Mouse (Mus musculus): ENCODE data around the gene Tssk4.

The Tssk4 gene

DNA sequence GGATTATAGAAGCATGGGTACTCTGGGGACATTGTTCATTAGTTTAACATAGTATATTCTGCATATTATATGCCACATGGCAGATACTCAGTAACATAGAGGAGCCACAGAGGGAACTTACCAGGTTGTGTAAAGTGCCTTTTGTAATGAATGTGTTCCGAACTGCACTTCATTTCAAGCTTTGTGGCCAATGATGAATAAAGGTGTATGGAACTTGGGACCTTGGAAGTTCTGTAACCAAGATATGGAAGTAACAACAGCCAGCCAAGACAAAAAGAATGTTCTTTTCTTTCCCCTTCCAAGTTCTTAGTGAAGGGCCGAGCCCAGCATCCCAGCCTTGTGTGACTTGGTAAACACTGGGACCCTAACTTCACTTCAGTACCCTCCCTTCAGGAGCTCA, at the start of gene Tssk4:
Gene Tssk4, plus strand, starts transcription at position 301 of the 400 bp plus-strand sequence.
- no peak for DNase-seq (ENCODE audit: inconsistent ontology term)

DNA sequence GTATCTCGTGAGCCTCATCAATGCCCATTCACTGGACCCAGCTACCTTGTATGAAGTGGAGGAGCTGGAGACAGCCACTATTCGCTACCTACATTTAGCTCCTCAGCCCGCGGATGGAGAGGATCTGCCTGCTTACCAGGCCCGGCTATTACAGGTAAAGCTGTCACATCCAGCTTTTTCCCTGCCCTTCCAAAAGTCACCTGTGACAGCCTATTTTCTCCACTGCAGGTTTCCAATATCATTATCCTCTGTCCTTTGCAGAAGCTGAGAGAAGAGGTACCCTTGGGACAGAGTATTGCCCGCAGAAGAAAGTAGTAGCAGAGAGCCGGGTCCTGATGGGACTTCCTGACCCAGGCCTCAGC, 46.7 kb upstream of the Tssk4 start, which contains the start of gene Irf9:
Gene Irf9, plus strand, starts transcription at position 301 of the 362 bp plus-strand sequence.
- DNase-seq (ENCODE audit: inconsistent ontology term): no peak

DNA sequence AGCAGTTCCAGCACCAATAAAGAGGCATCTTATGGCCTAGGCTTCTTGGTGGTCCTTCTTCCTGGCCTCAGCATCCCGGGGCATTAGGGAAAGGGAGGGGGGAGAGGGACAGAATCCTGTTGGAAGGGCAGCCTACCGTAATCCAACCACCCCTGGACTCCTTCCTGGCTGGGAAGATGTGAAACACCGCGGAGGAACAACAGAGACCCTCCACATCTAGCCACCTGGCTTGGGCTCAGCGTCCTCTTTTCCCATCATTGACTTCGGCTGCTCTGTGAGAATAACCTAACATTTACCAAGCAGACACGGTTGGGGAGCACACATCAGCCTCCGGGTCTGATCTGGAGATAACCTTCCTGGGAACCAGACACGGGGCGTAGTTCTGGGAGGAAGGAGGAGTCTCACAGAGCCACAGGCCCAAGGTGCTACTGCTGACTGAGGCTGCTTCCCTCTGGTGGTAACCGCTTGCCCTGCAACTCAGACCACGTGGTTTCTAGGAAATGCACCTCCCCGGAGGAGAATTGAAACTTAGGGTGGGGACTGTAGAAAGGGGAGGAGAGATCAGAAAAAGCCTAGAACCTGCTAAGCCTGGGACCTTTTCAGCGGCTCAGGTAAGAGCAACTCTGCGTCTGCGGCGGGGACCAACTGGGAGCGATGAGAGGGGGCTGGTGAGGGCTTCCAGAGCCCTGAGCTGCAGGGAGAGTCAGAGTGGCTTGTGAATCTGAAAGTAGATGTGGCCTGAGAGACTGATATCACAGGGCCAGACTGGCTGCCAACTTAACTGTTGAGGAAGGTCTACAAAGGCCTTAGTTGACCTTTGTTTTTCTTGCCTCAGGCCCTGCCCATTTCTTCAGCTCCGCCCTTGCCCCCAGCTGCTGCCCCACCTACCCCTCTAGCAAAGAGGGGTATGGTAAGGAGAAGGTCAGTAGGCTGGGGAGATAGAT, 46.1 kb upstream of the Tssk4 start:
- DNase-seq (ENCODE audit: inconsistent ontology term): peak; percentile 86

DNA sequence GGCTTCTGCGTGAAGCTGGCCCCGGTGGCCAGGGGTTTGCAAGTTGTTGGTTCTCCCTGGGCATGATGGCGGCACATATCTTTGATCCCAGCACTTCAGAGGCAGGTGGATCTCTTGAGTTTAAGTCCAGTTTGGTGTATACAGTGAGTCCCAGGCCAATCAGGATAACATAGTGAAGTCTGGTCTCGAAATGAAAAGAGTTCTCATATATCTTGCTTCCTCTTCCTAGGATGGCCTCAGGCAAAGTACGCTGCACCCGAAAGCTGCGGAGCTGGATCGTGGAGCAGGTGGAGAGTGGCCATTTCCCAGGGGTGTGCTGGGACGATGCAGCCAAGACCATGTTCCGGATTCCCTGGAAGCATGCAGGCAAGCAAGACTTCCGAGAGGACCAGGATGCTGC, 45.2 kb upstream of the Tssk4 start:
- no peak for DNase-seq (ENCODE audit: inconsistent ontology term)

DNA sequence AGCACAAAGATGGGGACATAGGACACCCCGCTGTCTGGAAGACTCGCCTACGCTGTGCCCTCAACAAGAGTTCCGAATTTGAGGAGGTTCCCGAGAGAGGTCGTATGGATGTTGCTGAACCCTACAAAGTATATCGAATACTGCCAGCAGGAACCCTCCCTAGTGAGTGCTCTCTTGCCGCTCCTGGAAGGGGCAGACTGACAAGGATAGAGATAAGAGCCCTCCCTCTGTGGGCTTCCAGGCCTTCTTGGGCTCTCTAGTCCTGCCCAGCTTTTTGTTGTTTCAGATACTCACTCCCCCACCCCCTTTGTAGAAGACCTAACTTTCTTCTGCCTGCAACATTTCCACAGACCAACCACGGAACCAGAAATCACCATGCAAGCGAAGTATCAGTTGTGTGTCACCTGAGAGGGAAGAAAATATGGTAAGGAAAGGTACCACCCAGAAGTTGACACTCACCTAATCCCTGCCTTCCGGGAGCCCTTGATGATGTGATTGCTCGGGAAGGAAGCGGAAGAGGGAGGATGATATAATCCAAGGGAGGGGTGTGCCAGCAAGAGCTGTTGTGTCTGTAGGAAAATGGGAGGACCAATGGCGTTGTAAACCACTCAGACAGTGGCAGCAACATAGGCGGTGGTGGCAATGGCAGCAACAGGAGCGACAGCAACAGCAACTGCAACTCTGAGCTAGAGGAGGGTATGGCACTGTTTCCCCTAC, 44.1 kb upstream of the Tssk4 start:
- no peak for DNase-seq (ENCODE audit: inconsistent ontology term)

DNA sequence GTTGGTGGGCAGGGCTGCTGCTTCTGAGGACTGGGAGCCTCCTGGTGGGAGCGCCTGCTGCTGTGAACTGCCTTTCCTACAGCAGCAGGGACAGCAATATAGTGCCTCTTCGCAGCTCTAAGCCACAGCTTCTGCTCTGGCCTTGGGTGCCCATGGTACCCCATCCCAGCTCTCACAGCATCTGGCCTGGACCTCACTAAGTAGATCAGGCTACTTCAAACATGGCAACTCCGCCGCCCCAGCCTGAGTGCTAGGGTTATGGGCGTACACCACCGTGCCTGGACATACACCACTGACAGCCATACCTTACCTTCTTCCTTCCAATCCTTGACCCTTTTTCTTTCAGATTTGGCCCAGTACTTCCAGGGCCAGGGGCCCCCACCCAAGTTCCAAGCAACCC, 41.6 kb upstream of the Tssk4 start:
- no peak for DNase-seq (ENCODE audit: inconsistent ontology term)

DNA sequence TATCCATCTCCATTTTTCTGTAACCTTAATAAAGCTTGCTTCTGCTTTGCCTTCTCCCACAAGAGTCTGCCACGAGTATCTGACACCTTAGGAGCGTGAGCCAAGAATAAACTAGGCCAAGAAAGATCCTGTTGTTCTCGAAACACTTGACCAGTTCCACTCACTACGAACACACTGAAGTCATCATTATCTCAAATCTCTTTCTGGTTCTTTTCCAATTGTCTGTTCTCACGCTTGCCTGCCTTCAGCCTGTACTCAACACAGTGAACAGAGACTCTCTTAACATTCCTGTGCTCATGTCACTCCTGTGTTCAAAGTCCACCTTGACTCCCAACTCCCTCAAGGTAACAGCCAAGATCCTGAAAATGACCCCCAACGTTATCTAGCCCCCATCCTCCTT, 36.6 kb upstream of the Tssk4 start:
- no peak for DNase-seq (ENCODE audit: inconsistent ontology term)

DNA sequence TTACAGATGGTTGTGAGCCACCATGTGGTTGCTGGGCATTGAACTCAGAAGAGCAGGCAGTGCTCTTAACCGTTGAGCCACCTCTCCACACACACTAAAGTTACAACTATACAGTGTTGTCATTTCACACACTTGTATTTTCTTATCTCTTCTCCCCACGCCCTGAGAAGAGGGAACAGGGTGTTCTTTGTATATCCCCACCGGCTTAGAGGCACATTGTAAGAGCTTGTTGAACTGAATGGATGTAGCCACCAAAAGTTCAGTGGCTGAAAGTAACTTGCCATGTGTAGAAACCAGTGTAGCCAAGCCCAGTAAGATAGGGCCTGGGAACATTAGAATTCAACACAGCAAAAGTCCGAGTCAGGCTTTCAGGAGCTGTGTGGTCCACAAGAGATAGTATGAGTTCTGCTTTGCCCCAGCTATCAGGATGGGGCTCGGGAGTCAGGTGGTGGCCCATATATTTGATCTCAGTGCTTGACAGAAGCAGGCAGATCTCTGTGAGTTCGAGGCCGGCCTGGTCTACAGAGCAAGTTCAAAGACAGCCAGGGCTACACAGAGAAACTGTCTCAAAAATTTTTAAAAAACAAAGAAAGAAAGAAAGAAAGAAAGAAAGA, 35.3 kb upstream of the Tssk4 start:
- no peak for DNase-seq (ENCODE audit: inconsistent ontology term)

DNA sequence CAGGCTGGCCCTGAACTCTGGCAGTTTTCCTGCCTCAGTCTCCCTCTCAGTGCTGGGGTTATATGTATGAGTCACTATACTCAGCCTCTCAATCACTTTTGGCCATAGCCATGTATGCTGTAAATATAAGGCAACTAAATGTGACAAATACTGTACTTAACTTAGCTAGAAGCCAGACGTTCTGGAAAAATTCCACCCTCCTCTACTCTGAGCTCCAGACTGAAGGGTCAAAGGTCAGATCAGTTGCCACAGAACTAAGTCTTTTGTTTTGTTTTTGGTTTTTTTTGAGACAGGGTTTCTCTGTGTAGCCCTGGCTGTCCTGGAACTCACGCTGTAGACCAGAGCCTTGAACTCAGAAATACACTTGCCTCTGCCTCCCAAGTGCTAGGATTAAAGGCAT, 34.1 kb upstream of the Tssk4 start:
- no peak for DNase-seq (ENCODE audit: inconsistent ontology term)

DNA sequence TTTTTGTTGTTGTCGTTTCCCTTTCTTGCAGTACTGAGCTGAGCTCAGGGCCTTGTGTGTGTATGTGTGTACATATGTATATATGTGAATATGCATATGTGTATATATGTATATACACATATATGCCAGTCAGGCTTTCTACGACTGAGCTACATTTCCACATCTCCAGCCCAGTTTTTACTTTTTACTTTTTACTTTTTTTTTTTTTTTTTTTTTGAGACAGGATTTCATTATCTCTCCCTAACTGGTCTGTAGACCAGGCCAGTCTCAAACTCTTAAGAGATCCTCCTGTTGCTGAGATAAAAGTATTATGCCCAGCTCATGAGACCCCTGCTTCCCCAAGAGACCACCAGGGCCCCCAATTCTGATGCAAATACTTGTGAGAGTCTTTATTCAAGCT, 33.1 kb upstream of the Tssk4 start:
- DNase-seq (ENCODE audit: inconsistent ontology term): no peak

DNA sequence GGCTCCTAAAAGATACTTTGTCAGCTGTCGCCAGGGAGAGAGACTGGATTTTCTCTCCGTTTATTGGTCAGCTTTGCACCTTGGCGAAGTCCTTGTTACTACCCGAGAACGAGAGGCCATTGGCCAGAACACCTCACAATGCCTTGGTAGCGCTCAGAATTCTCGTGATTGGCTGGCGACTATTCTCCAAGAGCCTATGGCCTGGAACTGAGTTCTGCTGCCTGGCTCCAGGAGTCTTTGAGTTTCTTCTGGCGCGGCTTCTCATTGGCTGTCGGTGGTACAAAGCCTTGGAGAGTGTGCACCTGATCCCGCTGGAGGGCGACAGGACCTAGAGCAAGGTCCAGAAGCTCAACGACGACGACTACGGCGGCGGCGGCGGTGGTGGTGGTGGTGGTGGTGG, 32.2 kb upstream of the Tssk4 start, which contains the start of gene Rec8:
Gene Rec8, plus strand, starts transcription at position 216 of the 400 bp plus-strand sequence.
- DNase-seq (ENCODE audit: inconsistent ontology term): peak; percentile 60

DNA sequence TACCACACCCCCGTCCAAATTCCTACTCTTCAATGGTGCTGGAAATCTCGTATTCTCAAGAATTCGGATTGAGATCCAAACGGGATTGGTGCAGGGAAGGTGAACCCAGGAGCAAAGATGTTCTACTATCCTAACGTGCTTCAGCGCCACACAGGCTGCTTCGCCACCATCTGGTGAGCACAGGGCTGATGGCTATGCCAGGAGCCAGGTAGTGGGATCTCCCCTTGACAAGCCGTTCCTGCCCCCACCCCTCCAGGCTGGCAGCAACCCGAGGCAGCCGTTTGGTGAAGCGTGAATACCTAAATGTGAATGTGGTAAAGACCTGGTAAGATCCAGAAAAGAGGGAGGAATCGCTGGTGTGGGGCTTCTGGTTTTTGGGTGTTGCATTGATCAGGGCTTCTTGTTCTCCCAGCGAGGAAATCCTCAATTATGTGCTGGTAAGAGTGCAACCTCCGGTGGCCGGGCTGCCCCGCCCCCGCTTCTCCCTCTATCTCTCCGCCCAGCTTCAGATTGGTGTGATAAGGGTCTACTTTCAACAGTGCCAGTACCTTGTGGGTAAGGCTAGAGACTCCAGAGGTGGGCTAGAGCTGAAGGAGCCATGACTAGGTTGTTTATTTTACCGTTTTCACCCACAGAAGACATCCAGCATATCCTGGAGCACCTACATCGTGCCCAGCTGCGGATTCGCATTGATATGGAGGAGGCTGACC, 31.3 kb upstream of the Tssk4 start:
- no peak for DNase-seq (ENCODE audit: inconsistent ontology term)

DNA sequence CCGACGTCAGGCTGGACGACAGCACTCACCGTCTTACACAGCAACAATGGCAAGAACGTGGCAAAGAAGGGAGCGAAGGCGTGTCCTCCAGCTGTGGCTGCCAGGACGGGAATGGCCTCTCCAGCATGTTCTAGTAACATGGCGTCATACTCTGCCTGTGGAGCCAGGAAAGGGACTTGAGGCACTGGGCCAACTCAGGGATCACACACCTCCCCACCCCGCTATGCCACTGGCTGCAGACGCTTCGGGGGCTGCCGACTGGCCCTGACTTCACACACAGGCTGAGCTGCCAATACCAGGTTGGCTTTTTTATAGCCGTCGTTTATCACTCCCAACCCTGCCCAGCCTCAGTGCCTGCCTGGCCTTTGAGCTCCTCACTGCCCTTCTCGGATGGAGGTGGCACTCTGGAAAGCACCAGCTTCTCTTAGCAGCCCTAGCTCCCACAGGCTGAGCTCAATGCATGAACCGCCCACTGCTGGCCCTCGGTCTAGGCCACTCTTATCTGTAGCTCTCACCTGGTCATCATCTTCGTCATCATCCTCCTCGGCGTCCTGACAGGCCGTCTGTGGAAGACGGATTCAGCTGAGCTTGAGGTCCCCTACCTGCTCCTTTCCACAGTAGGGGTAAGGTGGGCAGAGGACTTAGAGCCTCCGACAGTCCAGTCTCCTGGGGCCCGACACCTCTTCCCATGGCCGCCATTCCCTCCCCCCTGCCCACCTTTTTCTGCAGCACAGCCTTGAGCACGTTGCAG, 21.7 kb upstream of the Tssk4 start:
- DNase-seq (ENCODE audit: inconsistent ontology term): no peak

DNA sequence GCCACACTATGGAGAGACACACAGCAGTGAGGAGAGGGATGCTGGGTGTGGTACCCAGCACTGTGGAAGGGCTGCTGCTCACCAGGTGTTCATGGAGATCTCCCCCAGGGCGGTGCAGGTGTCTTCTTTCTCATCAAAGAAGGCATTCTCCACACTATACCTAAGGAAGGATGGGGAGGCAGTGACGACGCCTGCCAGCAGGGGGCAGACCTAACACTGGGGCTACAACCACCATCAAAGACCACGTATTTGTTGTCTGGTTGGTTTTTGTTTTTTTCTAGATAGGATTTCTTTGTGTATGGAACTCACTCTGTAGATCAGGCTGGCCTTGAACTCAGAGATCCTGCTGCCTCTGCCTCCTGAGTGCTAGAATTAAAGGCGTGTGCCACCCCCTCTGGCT, 20.7 kb upstream of the Tssk4 start:
- DNase-seq (ENCODE audit: inconsistent ontology term): peak; percentile 25

DNA sequence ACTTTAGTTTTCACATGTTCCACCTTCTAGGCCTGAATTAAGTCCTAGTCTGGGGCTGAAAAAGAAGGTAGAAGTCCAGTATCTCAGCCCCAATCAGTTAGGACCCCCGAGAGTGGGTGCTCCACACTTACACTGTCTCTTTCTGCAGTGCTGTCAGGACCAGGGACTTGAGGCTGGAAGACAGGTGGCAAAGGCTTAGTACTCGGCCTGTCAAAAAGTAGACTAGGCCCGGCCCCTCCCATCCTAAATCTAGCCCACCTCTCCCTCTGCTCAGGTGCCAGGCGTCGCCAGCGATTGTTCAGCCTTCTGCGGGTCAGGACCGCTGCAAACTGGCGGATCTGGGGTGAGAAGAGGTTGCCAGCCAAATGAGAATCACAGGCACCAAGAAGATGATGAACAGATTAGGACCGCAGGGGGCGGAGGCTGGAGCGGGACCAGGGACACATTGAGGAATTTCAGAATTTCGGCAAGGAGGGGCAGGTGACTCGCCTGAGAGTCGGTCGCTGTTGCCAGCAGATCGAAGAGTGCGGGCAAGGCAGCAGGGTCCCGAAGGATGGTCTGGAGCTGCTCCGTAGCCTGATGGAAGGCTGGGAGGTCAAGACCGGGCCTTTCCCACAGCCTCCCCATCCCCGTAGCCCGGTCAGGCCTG, 15.0 kb upstream of the Tssk4 start:
- peak; percentile 93 for DNase-seq (ENCODE audit: inconsistent ontology term)

DNA sequence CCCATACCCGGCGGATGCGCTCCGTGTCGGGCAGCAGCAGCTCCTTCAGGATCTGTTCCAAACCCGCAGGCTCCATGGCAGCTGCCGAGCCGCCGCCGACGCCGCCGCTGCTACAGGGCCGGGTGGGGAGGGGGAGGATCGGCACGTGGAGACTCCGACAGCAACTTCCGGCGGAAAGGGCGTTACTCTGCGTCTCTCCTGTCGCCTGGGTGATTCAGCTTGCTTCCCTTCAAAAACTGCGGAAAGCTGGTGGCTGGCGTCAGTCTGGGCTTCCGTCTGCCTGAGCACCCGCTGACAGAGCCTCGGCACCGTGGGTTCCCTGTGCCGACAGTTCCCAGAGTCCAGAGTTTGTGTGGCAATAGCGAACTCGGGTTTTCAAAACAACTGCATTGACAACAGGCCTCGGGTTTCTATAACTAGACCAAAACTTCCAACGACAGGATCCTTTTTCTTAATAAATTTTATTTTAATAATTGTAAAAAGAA, 14.4 kb upstream of the Tssk4 start, which contains the start of gene Ipo4:
Gene Ipo4, minus strand, starts transcription at position 435 of the 485 bp plus-strand sequence.
- peak; percentile 96 for DNase-seq (ENCODE audit: inconsistent ontology term)

DNA sequence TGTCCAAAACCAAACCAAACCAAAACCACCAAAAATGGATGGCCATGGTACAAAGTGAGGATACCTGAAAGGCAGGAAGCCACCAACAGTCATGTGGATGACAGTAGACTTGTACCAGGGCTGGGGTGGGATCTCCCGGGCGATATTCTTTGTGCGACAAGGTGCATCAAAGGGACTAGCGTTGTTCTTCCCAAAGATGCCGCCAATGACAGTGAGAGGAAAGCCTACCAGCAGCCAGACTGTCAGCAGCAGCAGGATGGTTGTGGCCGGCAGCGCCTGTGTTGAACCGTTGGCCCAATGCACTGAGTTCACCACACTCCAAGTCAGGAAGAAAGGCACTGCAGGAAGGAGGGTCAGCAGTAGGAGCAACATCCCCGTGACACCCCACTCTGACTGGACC, 12.2 kb upstream of the Tssk4 start, which contains the start of gene Gm49378:
Gene Gm49378, minus strand, starts transcription at position 101 of the 400 bp plus-strand sequence.
- DNase-seq (ENCODE audit: inconsistent ontology term): no peak

DNA sequence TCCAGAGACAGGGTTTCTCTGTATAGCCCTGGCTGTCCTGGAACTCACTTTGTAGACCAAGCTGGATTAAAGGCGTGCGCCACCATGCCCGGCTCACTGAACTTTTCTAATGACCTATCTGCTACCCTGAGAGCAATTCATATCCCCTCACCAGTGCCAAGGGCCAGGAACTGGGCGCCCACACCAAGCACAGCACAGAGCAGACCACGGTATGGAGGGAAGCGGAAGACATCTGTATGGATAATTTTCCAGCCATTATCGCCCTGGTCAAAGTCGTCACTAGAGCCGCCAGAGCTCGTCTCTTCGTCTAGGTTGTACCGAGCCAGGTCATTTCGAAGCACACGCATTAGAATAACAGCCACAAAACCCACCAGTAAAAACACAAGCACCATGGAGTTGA, 9.2 kb upstream of the Tssk4 start:
- no peak for DNase-seq (ENCODE audit: inconsistent ontology term)

DNA sequence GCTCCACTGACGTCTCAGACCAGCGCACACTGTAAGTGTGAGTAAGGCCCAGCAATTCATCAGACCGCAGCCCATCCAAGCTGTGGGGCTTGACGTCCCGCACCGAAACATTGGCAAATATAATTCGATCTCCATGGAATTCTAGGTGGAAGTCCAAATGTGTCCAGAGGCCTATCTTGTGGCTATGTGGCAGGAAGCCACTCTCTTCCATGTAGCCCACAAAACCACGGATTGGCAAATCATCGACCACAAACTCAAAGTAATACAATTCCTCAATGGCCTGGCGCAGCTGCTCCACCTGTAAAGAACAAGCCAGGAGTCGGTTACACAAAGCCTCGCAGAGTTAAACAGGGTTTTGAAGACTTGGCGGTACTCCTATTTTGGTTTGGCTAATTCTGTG, 8.7 kb upstream of the Tssk4 start:
- no peak for DNase-seq (ENCODE audit: inconsistent ontology term)

DNA sequence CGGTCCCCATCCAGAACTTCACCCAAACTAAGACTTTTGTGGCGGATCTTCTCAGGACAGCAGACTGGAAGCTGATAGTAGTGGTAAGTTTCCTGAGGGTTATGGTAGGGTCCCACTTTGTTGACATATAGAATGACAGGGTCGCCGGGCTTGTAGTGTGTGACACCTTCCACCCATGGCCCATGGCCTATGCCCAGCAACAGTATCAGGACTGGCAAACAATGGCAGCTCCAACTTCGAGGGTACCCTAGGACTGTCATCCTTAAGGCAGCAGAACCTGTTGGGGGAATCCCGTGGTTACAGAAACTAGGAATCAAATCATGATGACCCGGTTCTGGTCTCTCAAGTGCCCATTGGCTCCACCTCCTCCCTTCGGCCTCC, 7.3 kb upstream of the Tssk4 start:
- DNase-seq (ENCODE audit: inconsistent ontology term): no peak
